Mouse (Mus musculus) stomach, embryonic 14.5 days (tissue): ENCODE results near the gene Slc2a10. TPM values are rescaled to one million over a fixed set of nuclear protein-coding genes. Genes with fewer than 3 reads are reported as not detected.
"Not testable (repeated sequence)": the region's sequence is repeated elsewhere in the genome, so short reads cannot be mapped to it uniquely, and the experiment has no call there.

ENCODE experiments used
- ATAC-seq: fragments of 200-750 bp; cut with Nextera tagmentation; 2 replicates; pipeline ENCODE4 v1.8.0; 2017; ENCODE audit warnings: low read depth, moderate TSS enrichment; ENCODE audit not compliant: insufficient number of reproducible peaks, insufficient read depth, low FRiP score
- H3K27ac ChIP-seq: fragments of 300-500 bp; sonication (generic); 2 replicates; pipeline ENCODE4 v1.5.1; 2014; ENCODE audit warnings: mild to moderate bottlenecking, low read length, moderate library complexity, mixed read lengths
- H3K27me3 ChIP-seq: fragments of 300-500 bp; sonication (generic); 2 replicates; pipeline ENCODE4 v1.6.1; 2014; ENCODE audit warnings: low read length, control low read depth, mixed read lengths; ENCODE audit not compliant: control insufficient read depth, insufficient read depth
- H3K36me3 ChIP-seq: fragments of 300-500 bp; sonication (generic); 2 replicates; pipeline ENCODE4 v1.6.1; 2014; ENCODE audit warnings: mild to moderate bottlenecking, control low read depth, low read length, moderate library complexity, mixed read lengths; ENCODE audit not compliant: control insufficient read depth, insufficient read depth
- H3K4me1 ChIP-seq: fragments of 300-500 bp; sonication (generic); 2 replicates; pipeline ENCODE4 v1.6.1; 2014; ENCODE audit warnings: low read length, control low read depth, mixed read lengths; ENCODE audit not compliant: control insufficient read depth, insufficient read depth
- H3K4me2 ChIP-seq: fragments of 300-500 bp; sonication (generic); replicated peaks from 2 replicates; pipeline ENCODE4 v1.6.1; 2014; ENCODE audit warnings: low read depth, low read length, control low read depth
- H3K4me3 ChIP-seq: fragments of 300-500 bp; sonication (generic); 2 replicates; pipeline ENCODE4 v1.5.1; 2014; ENCODE audit warnings: low read depth, low read length, control low read depth
- H3K9ac ChIP-seq: fragments of 300-500 bp; sonication (generic); replicated peaks from 2 replicates; pipeline ENCODE4 v1.6.1; 2014; ENCODE audit warnings: low read depth, mild to moderate bottlenecking, control low read depth, low read length, moderate library complexity, mixed read lengths
- H3K9me3 ChIP-seq: fragments of 300-500 bp; sonication (generic); 2 replicates; pipeline ENCODE4 v1.6.1; 2016; ENCODE audit warnings: low read depth, low read length, control low read depth; ENCODE audit not compliant: control insufficient read depth
- WGBS: fragments of 180-500 bp; shearing (Covaris S2); extraction: QIAGEN DNeasy Blood & Tissue Kit; methylation state at CpG from one replicate; pipeline ENCODE4 v1.1.7; 2014; 5-methylcytosine and 5-hydroxymethylcytosine counted together
- polyA plus RNA-seq: library from polyadenylated mRNA; unstranded; fragments of >200 nt; fragmentation: Nextera tagmentation; extraction: Ambion mirVana; gene quantifications from 2 replicates; pipeline ENCODE4 v1.2.1, GENCODE M21; 2014

Slc2a10 gene
- polyA plus RNA-seq, 1 experiment from 2014 or later: 7.3 TPM

DNA sequence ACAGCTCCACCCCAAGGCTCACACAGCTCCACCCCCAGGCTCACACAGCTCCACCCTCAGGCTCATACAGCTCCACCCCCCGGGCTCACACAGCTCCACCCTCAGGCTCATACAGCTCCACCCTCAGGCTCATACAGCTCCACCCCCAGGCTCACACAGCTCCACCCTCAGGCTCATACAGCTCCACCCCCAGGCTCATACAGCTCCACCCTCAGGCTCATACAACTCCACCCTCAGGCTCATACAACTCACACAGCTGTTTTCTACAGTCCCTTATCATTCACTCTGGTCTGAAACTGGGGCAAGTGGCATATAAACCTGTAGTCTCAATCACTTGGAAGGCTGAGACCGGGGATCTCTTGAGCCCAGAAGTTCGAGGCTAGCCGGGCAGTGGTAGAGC is 7.9 kb downstream of the Slc2a10 start:
- not testable (repeated sequence) for H3K9me3 ChIP-seq, H3K4me3 ChIP-seq, H3K9ac ChIP-seq, H3K27me3 ChIP-seq, H3K36me3 ChIP-seq, ATAC-seq, H3K27ac ChIP-seq, H3K4me2 ChIP-seq
- H3K4me1 ChIP-seq: peaks cover 12% of the 10 kb centered on the region; the same call in 1 of the 2 replicates
- 83% methylated on average over 4 of the region's 4 CpGs for WGBS

DNA sequence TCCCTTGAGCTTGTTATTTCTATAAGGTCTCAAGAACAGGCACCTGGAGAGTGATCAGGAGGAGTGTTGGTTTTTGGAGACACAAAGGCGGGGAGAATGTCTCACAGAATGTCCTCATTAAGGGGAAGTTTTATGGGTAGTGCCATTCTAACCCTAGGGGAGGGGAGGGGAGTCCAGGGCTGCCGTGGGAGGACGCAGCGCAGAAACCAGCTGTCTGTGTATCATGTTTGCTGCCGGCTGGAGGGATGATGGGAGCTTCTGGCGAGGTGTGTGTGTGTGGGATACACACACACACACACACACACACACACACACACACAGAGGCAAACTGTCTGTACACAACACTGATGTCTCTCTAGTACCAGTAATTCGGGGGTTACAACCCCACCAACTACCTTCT is 8.8 kb downstream of the Slc2a10 start:
- no peaks in the 10 kb centered on the region for H3K27me3 ChIP-seq
- H3K4me3 ChIP-seq: no peak overlapping the region
- no peak overlapping the region for H3K9ac ChIP-seq
- peaks cover 12% of the 10 kb centered on the region; the same call in 1 of the 2 replicates for H3K4me1 ChIP-seq
- WGBS: 38% methylated on average over 7 of the region's 7 CpGs
- H3K9me3 ChIP-seq: no peaks in the 10 kb centered on the region
- no peak overlapping the region for H3K27ac ChIP-seq
- no peaks in the 10 kb centered on the region for H3K36me3 ChIP-seq
- no peak overlapping the region for H3K4me2 ChIP-seq
- no peak for ATAC-seq

DNA sequence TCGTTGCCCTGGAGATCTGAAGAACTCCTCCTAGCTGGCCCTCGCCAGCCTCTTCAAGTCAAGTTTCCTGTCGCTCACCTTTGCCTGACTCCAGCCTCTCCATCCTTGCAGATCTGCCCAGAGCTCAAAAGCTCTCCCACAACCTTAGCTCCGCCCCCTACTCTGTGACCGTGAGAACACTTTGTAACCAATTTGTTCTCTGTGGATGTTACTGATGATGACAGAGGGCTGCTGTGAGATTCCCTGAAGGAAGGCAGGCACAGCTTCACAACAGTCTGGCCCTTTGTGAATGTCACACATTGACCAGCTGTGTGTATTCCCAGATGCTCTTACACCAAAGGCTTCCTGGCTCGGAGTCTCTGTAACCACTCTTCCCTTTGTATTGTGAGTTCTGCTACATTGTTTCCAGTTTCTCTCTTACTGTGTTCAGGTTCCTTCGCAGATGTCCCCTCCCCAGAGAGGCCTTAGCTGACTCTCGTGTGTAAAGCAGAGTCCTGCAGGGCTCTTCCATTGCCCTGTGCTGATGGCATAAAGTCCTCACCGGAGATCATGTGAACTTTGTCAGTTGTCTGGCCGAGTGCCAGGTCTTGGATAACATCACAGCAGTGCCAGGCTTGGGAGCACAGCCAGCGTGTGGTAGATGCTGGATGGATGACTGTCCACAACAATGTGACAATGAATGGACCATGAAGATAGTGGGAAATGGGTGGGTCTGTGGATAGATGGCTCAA is 9.4 kb downstream of the Slc2a10 start:
- 24% methylated on average over 11 of the region's 11 CpGs for WGBS
- H3K27ac ChIP-seq: peak overlapping the region; percentile 28; the same call in 1 of the 2 replicates
- no peak; the same call in 1 of the 2 replicates for ATAC-seq
- no peak overlapping the region for H3K4me3 ChIP-seq
- no peak overlapping the region for H3K4me2 ChIP-seq
- H3K36me3 ChIP-seq: no peaks in the 10 kb centered on the region
- peaks cover 12% of the 10 kb centered on the region; the same call in 1 of the 2 replicates for H3K4me1 ChIP-seq
- no peaks in the 10 kb centered on the region for H3K27me3 ChIP-seq
- H3K9ac ChIP-seq: no peak overlapping the region
- H3K9me3 ChIP-seq: no peaks in the 10 kb centered on the region

DNA sequence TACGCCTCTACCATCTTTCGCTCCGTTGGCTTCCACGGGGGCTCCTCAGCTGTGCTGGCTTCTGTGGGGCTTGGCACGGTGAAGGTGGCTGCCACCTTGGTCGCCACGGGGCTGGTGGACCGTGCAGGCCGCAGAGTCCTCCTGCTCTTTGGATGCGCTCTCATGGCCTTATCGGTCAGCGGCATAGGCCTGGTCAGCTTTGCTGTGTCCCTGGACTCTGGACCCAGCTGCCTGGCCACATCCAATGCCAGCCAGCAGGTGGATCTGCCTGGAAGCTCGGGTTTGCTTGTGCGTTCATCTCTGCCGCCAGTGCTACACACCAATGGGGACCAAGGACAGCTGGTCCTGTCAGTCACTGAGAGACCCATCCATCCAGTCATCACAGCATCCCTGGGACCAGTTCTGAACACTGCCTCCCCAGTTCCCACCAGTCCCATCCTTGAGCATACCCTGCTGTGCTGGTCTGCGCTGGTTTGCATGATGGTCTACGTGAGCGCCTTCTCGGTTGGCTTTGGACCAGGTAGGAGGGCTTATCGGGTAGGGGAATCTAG is 11.7 kb downstream of the Slc2a10 start:
- H3K4me2 ChIP-seq: no peak overlapping the region
- no peak overlapping the region for H3K9ac ChIP-seq
- no peaks in the 10 kb centered on the region for H3K9me3 ChIP-seq
- no peaks in the 10 kb centered on the region for H3K36me3 ChIP-seq
- 95% methylated on average over 20 of the region's 20 CpGs for WGBS
- H3K4me1 ChIP-seq: peaks cover 12% of the 10 kb centered on the region; the same call in 1 of the 2 replicates
- no peak for ATAC-seq
- H3K27me3 ChIP-seq: no peaks in the 10 kb centered on the region
- H3K4me3 ChIP-seq: no peak overlapping the region
- H3K27ac ChIP-seq: no peak overlapping the region

DNA sequence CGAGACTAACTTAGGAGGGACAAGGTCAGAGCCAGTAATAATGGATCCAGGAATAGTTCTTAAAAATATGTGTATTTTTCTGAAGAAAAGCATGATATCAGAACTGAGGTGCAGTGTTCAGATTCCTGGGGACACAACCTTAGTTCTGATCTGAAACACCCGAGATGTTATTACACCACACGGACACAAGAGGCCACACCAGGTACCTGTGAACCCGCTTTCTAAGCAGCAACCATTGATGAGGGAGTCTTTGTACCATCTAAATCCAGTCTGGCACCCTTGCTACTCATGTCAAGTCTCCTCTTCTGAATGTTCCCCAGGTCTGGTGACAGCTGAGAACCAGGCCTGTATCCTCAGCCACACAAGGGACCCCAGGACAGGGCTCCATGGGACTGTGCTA is 22.0 kb downstream of the Slc2a10 start:
- no peak overlapping the region for H3K4me2 ChIP-seq
- H3K36me3 ChIP-seq: no peaks in the 10 kb centered on the region
- H3K27ac ChIP-seq: no peak overlapping the region
- H3K9ac ChIP-seq: no peak overlapping the region
- no peaks in the 10 kb centered on the region for H3K27me3 ChIP-seq
- 49% methylated on average over 4 of the region's 4 CpGs for WGBS
- ATAC-seq: no peak
- no peak overlapping the region for H3K4me3 ChIP-seq
- no peaks in the 10 kb centered on the region for H3K4me1 ChIP-seq
- no peaks in the 10 kb centered on the region for H3K9me3 ChIP-seq

DNA sequence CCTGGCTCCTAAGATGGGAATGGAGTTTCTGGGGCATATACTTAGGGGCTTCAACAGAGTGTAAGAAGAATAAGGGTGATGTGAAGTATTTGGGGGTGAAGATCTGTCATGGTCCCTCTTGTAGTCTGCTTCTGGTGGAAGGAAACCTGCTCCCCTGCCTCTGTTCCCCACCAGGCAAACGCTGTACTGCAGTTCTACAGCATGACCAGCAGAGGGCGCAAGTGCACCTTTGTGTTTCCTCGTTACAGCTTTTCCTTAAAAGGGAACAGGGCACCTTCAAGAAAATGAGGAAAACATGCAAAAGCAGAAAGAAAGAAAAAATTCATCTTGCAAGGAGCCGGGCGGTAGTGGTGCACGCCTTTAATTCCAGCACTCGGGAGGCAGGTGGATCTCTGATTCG is 25.5 kb downstream of the Slc2a10 start:
- Histone ChIP-seq H3K9me3 (no peaks in the 10 kb centered on the region), H3K4me2 (no peak overlapping the region), H3K4me3 (no peak overlapping the region), H3K36me3 (no peaks in the 10 kb centered on the region), H3K9ac (no peak overlapping the region), H3K27ac (no peak overlapping the region), H3K27me3 (no peaks in the 10 kb centered on the region), H3K4me1 (no peaks in the 10 kb centered on the region)
- WGBS: 15% methylated on average over 8 of the region's 8 CpGs
- no peak for ATAC-seq

DNA sequence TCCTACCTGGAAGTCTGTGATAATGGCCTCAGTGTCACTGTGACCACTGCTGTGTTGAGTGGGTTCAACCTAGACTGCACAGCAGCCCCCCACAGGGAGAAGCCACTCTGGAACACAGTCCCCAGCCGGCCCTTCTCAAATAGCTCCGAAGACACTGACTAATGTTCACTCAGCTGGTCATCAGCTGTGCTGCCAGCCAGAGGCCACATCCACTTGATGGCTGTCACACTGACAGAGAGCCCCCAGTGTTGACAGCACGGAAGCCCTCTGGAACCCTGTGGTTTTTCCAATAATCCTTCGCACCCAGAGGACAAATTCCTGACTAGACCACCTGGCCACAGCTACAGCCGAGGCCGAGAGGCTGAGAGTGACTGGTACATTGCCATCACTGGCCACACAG is 30.2 kb downstream of the Slc2a10 start:
- WGBS: 73% methylated on average over 6 of the region's 6 CpGs
- H3K4me3 ChIP-seq: no peak overlapping the region
- no peaks in the 10 kb centered on the region for H3K4me1 ChIP-seq
- no peak overlapping the region for H3K27ac ChIP-seq
- no peaks in the 10 kb centered on the region for H3K36me3 ChIP-seq
- no peaks in the 10 kb centered on the region for H3K27me3 ChIP-seq
- no peaks in the 10 kb centered on the region for H3K9me3 ChIP-seq
- no peak for ATAC-seq
- H3K4me2 ChIP-seq: no peak overlapping the region
- H3K9ac ChIP-seq: no peak overlapping the region

DNA sequence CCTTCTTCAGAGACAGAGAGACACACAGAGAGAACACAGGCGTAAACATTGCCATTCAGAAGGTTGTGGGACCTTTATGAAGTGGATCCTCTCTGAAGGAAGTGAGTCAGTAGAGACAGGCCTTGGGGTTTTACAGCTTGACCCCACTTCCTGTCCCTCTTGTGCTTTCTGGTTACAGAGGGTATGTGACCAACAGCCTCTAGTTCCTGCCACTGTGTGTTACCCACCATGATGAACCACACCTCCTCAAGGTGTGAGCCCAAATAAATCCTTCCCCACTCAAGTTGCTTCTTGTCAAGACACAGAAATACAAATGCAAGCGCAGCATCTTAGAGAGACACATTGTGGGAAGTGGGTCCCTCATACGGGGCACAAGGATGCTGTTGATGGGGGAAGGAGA is 37.4 kb downstream of the Slc2a10 start:
- H3K4me3 ChIP-seq: no peak overlapping the region
- H3K4me2 ChIP-seq: no peak overlapping the region
- H3K36me3 ChIP-seq: no peaks in the 10 kb centered on the region
- no peaks in the 10 kb centered on the region for H3K4me1 ChIP-seq
- H3K27ac ChIP-seq: no peak overlapping the region
- ATAC-seq: no peak
- no peaks in the 10 kb centered on the region for H3K9me3 ChIP-seq
- no peaks in the 10 kb centered on the region for H3K27me3 ChIP-seq
- H3K9ac ChIP-seq: no peak overlapping the region
- 70% methylated on average over 3 of the region's 3 CpGs for WGBS
